Mouse (Mus musculus) stomach, embryonic 14.5 days (tissue): Measurements from ENCODE around the gene Cdc26. TPM values are rescaled to one million over a fixed set of nuclear protein-coding genes. Genes with fewer than 3 reads are reported as not detected.

Experiments used
- ATAC-seq: fragments of 200-750 bp; cut with Nextera tagmentation; 2 replicates; pipeline ENCODE4 v1.8.0; 2017; ENCODE audit warnings: low read depth, moderate TSS enrichment; ENCODE audit not compliant: insufficient number of reproducible peaks, insufficient read depth, low FRiP score
- H3K27ac ChIP-seq: fragments of 300-500 bp; sonication (generic); 2 replicates; pipeline ENCODE4 v1.5.1; 2014; ENCODE audit warnings: mild to moderate bottlenecking, low read length, moderate library complexity, mixed read lengths
- H3K27me3 ChIP-seq: fragments of 300-500 bp; sonication (generic); 2 replicates; pipeline ENCODE4 v1.6.1; 2014; ENCODE audit warnings: low read length, control low read depth, mixed read lengths; ENCODE audit not compliant: control insufficient read depth, insufficient read depth
- H3K36me3 ChIP-seq: fragments of 300-500 bp; sonication (generic); 2 replicates; pipeline ENCODE4 v1.6.1; 2014; ENCODE audit warnings: mild to moderate bottlenecking, control low read depth, low read length, moderate library complexity, mixed read lengths; ENCODE audit not compliant: control insufficient read depth, insufficient read depth
- H3K4me1 ChIP-seq: fragments of 300-500 bp; sonication (generic); 2 replicates; pipeline ENCODE4 v1.6.1; 2014; ENCODE audit warnings: low read length, control low read depth, mixed read lengths; ENCODE audit not compliant: control insufficient read depth, insufficient read depth
- H3K4me2 ChIP-seq: fragments of 300-500 bp; sonication (generic); replicated peaks from 2 replicates; pipeline ENCODE4 v1.6.1; 2014; ENCODE audit warnings: low read depth, low read length, control low read depth
- H3K4me3 ChIP-seq: fragments of 300-500 bp; sonication (generic); 2 replicates; pipeline ENCODE4 v1.5.1; 2014; ENCODE audit warnings: low read depth, low read length, control low read depth
- H3K9ac ChIP-seq: fragments of 300-500 bp; sonication (generic); replicated peaks from 2 replicates; pipeline ENCODE4 v1.6.1; 2014; ENCODE audit warnings: low read depth, mild to moderate bottlenecking, control low read depth, low read length, moderate library complexity, mixed read lengths
- H3K9me3 ChIP-seq: fragments of 300-500 bp; sonication (generic); 2 replicates; pipeline ENCODE4 v1.6.1; 2016; ENCODE audit warnings: low read depth, low read length, control low read depth; ENCODE audit not compliant: control insufficient read depth
- WGBS: fragments of 180-500 bp; shearing (Covaris S2); extraction: QIAGEN DNeasy Blood & Tissue Kit; methylation state at CpG from one replicate; pipeline ENCODE4 v1.1.7; 2014; 5-methylcytosine and 5-hydroxymethylcytosine counted together
- polyA plus RNA-seq: library from polyadenylated mRNA; unstranded; fragments of >200 nt; fragmentation: Nextera tagmentation; extraction: Ambion mirVana; gene quantifications from 2 replicates; pipeline ENCODE4 v1.2.1, GENCODE M21; 2014

The Cdc26 gene
- polyA plus RNA-seq, 1 experiment from 2014 or later = 186 TPM

GRCm38 (mm10) chr4:62348329-62348705 is 60.1 kb downstream of the Cdc26 start:
- Histone ChIP-seq H3K9ac (no peak overlapping the region), H3K27ac (no peak overlapping the region; the same call in 1 of the 2 replicates), H3K9me3 (no peaks in the 10 kb centered on the region), H3K4me2 (no peak overlapping the region), H3K4me3 (no peak overlapping the region), H3K36me3 (peaks cover 22% of the 10 kb centered on the region), H3K27me3 (no peaks in the 10 kb centered on the region), H3K4me1 (no peaks in the 10 kb centered on the region)
- WGBS = 62% methylated on average over 2 of the region's 2 CpGs
- ATAC-seq = no peak

DNA sequence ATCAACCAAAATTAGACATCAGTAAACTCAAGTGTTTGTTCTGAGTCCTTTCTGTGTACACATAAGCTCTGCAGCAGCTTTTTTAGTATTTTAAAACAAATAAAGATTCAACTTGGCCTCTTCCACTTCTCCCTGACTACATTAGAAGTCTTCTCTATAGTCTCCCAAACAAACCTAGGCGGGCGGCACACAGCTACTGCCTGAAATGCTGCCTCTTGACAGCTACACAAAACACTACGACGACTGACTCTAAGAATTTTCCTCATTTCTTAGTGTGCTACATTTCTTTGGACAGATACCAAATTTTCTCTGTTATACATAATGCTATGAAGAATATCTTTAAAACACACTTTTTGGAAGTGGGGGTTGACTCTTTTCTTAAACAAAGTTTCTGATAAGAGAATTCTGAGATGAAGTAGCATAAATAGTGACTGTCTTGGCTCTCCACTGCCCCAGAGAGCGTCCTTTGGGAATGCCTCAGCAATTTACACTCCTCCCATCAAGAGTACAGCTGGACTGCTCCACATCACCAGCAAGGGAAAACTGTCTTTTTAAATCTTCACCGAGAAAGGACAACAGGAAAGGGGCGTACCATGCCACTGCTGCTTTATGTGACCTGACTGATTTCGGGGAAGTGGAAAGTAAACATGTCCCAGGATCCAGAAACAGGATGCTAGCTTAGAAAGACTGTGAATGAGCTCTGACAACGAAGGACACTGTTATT is 60.7 kb downstream of the Cdc26 start:
- no peak for ATAC-seq
- 41% methylated on average over 9 of the region's 9 CpGs for WGBS
- H3K9me3 ChIP-seq = no peaks in the 10 kb centered on the region
- no peaks in the 10 kb centered on the region for H3K27me3 ChIP-seq
- H3K9ac ChIP-seq = no peak overlapping the region
- peaks cover 22% of the 10 kb centered on the region for H3K36me3 ChIP-seq
- H3K4me1 ChIP-seq = no peaks in the 10 kb centered on the region
- H3K27ac ChIP-seq = no peak overlapping the region; the same call in 1 of the 2 replicates
- H3K4me2 ChIP-seq = no peak overlapping the region
- no peak overlapping the region for H3K4me3 ChIP-seq

DNA sequence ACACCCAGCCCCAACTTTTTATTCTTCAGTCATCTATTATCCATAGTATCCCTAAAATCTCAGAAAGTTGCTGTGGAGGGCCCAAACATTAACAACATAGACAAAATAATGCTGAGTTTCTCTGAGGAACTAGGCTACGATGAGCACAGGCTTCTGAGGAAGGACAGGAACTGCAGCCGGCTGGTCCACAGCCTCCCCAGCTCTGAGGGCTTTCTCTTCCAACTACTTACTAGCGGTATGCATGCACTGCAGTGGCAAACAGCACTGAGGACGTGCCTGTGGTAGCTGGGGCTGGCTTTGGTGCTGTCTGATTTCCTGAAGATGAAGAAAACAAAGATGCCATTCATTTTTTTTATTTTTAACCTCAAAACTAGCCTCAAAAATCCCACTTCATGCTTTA is 62.6 kb downstream of the Cdc26 start:
- peaks cover 15% of the 10 kb centered on the region for H3K36me3 ChIP-seq
- no peaks in the 10 kb centered on the region for H3K9me3 ChIP-seq
- H3K4me2 ChIP-seq = no peak overlapping the region
- no peak overlapping the region for H3K27ac ChIP-seq
- no peak overlapping the region for H3K9ac ChIP-seq
- H3K4me1 ChIP-seq = no peaks in the 10 kb centered on the region
- no peaks in the 10 kb centered on the region for H3K27me3 ChIP-seq
- no peak for ATAC-seq
- 81% methylated on average over 4 of the region's 4 CpGs for WGBS
- no peak overlapping the region for H3K4me3 ChIP-seq

GRCm38 (mm10) chr4:62344000-62344399 is 64.4 kb downstream of the Cdc26 start:
- Histone ChIP-seq H3K4me2 (no peak overlapping the region), H3K4me3 (no peak overlapping the region), H3K4me1 (no peaks in the 10 kb centered on the region), H3K9ac (no peak overlapping the region), H3K36me3 (peaks cover 18% of the 10 kb centered on the region), H3K27ac (no peak overlapping the region), H3K9me3 (no peaks in the 10 kb centered on the region), H3K27me3 (no peaks in the 10 kb centered on the region)
- 90% methylated on average over 1 of the region's 1 CpGs for WGBS
- ATAC-seq = no peak

DNA sequence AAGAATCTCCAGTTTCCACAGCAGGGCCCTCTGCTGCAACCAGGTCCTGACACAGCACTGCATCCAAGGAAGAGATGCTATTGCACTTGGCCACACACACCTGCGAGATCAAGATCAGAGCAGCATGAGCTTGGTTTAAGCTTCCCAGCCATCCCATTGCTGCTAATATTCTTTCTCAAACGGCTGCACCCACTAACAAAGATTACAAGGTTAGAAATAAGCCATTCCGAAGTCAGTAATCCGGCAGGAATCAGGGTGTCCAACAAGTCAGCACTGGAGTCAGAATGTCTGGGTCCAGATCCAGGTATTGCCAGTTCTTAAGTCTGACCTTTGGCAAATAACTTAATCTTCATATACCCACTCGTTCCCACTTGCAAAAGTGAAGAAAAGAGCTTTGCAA is 69.9 kb downstream of the Cdc26 start:
- no peak overlapping the region for H3K9ac ChIP-seq
- WGBS = 84% methylated on average over 5 of the region's 5 CpGs
- no peaks in the 10 kb centered on the region for H3K27me3 ChIP-seq
- H3K4me2 ChIP-seq = no peak overlapping the region
- no peak overlapping the region for H3K4me3 ChIP-seq
- peaks cover 10% of the 10 kb centered on the region for H3K36me3 ChIP-seq
- ATAC-seq = no peak
- no peaks in the 10 kb centered on the region for H3K4me1 ChIP-seq
- no peaks in the 10 kb centered on the region for H3K9me3 ChIP-seq
- H3K27ac ChIP-seq = no peak overlapping the region

Other genes starting within 250 kb of the Cdc26 start
- 13.4 and 14.6 TPM in 2 replicates for gene Zfp37, start 177.6 kb downstream of the Cdc26 start, polyA plus RNA-seq
- gene Slc31a2, start 146.1 kb downstream of the Cdc26 start, polyA plus RNA-seq = 18.1 and 20.8 TPM in 2 replicates
- gene Fkbp15, start 48.1 kb downstream of the Cdc26 start, polyA plus RNA-seq = 27.1 and 28.6 TPM in 2 replicates
- gene Slc31a1, start 47.9 kb downstream of the Cdc26 start, polyA plus RNA-seq = 41.2 and 45.5 TPM in 2 replicates
- gene Prpf4, start 155 bp upstream of the Cdc26 start, polyA plus RNA-seq = 23.7 and 25.3 TPM in 2 replicates
- gene Rnf183, start 26.6 kb upstream of the Cdc26 start, polyA plus RNA-seq = not detected in 2 replicates
- 10.9 and 11.0 TPM in 2 replicates for gene Wdr31, start 62.3 kb upstream of the Cdc26 start, polyA plus RNA-seq
- 19.4 and 23.5 TPM in 2 replicates for gene Bspry, start 71.4 kb upstream of the Cdc26 start, polyA plus RNA-seq
- 18.7 and 21.2 TPM in 2 replicates for gene Hdhd3, start 94.8 kb upstream of the Cdc26 start, polyA plus RNA-seq
- 126 and 136 TPM in 2 replicates for gene Alad, start 111.3 kb upstream of the Cdc26 start, polyA plus RNA-seq
- 73.5 and 79.8 TPM in 2 replicates for gene Pole3, start 116.4 kb upstream of the Cdc26 start, polyA plus RNA-seq
- gene 4933430I17Rik, start 116.7 kb upstream of the Cdc26 start, polyA plus RNA-seq = 0.49 and 0.88 TPM in 2 replicates
- 38.2 and 42.0 TPM in 2 replicates for gene Rgs3, start 151.2 kb upstream of the Cdc26 start, polyA plus RNA-seq